Mouse (Mus musculus): Measurements from ENCODE around the gene Vps8.

The Vps8 gene

GRCm38 (mm10) chr16:21553506-21553905 lies 130.6 kb downstream of the Vps8 start:
- no peak for DNase-seq (ENCODE audit: low spot score in 2 of 2)

GRCm38 (mm10) chr16:21562625-21563300 lies 139.8 kb downstream of the Vps8 start:
- DNase-seq (ENCODE audit: low spot score in 2 of 2) = no peak

- DNase-seq (ENCODE audit: low spot score in 2 of 2) = no peak
Observed at GRCm38 (mm10) chr16:21563322-21563721, 140.4 kb downstream of the Vps8 start.

DNA sequence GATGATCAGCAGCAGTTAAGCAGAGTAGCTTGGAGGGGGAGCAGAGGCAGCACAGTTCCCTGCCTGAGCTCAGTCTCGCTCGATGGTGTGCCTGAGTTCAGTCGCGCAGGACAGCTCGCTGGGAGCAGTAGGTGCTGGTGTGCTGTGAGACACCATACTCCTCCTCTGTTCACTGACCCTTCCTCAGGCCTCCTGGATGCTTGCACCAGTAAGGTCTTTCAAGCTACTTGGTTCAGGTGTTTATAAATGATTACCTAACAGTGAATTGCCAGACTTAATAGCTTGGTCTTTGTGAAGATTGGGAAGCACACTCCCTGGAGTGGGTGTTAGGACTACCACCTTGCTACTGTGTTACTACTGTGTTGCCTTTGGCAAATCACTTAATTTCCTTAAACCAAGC lies 144.2 kb downstream of the Vps8 start:
- DNase-seq (ENCODE audit: low spot score in 2 of 2) = no peak

GRCm38 (mm10) chr16:21569952-21570351 lies 147.0 kb downstream of the Vps8 start:
- DNase-seq (ENCODE audit: low spot score in 2 of 2) = no peak

DNA sequence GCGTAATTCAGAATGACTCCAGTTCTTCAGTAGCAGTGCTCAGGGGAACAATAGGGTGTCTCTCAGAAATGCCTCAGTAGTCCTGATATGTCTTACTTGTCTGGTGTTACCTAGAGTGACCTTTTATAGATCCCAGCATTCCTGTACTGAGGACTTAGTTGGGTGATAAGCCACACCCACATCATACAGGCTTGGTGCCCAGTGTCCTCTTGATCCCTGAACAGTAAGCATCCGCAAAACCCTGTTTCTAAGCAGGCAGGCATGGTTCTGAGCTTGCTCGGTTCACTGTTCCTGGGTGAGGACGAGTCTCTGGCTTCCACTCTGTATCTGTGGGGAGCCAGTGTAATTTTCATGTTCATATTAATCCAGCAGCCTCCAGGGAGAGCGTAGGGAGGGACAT lies 147.9 kb downstream of the Vps8 start:
- no peak for DNase-seq (ENCODE audit: low spot score in 2 of 2)

DNA sequence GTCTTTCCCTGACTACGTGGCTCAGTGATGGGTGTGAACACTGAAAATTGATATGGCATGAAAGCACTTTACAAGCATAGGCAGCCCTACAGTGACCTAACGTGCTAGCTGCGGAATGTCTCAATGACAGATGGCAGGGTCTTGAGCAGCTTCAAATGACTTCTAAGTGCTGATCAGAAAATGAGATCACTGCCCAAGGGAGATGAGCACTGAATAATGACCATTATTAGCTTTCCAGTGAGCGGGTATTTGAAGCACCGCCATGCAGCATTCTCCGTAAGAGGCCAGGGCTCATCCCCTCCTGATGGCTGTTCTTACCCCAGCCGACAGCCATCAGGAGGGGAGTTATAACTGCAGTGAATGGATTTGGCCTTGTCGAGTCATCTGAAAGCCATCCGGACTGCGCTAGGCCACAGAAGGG lies 153.1 kb downstream of the Vps8 start:
- DNase-seq (ENCODE audit: low spot score in 2 of 2) = no peak

DNA sequence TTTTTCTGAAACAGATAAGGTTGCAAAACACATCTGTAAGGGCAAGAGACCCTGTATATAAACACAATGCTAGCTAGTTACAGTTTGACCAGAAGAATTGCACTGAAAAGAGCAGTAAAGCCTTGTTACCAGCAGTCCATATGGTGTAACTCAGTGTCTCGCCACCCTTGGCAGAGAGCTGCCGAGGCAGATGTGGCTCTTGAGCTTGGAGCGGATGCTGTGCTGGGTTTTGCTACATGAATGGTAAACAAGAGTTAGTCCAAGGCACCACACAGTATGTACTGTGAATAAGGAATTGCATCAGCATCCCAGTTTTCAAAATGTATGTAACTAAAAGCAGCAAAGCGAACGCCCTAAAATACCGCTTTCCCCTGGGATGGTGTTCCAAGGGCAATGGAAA lies 166.2 kb downstream of the Vps8 start:
- DNase-seq (ENCODE audit: low spot score in 2 of 2) = no peak

GRCm38 (mm10) chr16:21590806-21591205 lies 167.9 kb downstream of the Vps8 start:
- no peak for DNase-seq (ENCODE audit: low spot score in 2 of 2)

- no peak for DNase-seq (ENCODE audit: low spot score in 2 of 2)
Observed at GRCm38 (mm10) chr16:21591511-21591910, 168.6 kb downstream of the Vps8 start.

- DNase-seq (ENCODE audit: low spot score in 2 of 2) = no peak
Observed at GRCm38 (mm10) chr16:21595539-21595938, 172.6 kb downstream of the Vps8 start.

DNA sequence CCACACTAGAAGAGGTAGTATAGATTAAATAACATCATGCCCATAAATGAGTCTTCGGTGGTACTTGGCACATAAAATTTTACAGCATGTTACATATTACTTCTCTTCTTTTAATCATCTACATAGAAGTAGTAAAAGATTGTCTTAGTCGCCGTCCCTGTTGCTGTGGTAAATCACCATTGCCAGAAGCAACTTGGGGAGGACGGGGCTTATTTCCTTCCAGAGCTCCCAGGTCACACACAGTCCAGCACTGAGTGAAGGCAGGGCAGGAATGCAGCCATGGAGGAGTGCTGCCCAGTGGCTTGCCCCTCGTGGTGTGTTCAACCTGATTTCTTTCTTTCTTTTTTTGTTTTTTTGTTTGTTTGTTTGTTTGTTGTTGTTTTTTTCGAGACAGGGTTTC lies 181.4 kb downstream of the Vps8 start:
- DNase-seq (ENCODE audit: low spot score in 2 of 2) = no peak

- DNase-seq (ENCODE audit: low spot score in 2 of 2) = no peak
Observed at GRCm38 (mm10) chr16:21606249-21607020, 183.5 kb downstream of the Vps8 start.

- no peak for DNase-seq (ENCODE audit: low spot score in 2 of 2)
Observed at GRCm38 (mm10) chr16:21607021-21607650, 184.2 kb downstream of the Vps8 start.

DNA sequence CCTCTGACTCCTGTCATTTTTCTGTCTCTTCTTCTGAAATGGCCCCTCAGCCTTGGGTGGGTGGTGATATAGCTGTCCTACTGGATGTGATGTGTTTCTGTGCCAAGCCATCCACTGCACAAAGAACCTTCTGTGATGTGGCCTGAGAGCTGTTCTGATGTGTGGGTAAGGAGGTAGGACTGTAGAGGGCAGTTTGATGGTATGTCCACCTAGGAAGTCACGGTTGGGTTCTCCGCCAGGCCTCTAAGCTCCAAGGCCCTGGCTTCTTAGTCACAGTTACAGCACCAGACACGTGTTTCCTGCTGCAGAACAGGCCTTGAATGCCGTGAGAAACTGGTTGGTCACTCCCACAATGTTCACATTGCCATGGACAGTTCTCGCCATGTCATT lies 184.7 kb downstream of the Vps8 start:
- no peak for DNase-seq (ENCODE audit: low spot score in 2 of 2)

DNA sequence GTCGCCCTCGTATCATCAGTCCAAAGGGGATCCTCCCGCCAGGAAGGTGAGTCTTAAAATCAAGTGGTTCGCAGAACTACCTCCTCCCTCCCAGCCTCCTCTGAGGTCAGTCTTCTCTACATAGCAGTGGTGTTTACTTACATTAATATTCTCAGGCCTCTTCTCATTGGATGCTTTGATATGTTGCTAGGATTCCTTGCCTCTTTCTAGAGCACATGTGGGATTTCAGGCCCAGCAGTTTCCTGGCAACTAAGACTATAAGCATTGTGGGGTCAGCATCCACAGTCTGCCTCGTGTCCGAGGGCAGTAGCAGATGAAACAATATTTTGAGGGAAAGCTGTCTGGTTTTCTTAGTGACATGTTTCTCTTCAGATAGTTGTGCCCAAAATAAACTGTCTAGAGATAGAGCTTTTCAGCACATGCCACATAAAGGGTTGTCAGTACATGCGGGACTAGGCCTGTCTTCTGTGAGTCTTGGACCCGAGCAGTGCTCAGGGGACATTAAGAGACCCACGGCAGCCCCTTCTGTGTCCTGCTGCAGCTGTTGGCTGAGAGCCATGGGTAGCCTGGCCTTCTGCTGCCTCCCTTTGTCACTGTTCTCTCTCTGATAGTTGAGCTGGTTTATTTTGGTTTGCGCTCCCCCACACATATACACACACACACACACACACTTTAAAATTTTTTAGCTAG lies 185.4 kb downstream of the Vps8 start:
- DNase-seq (ENCODE audit: low spot score in 2 of 2) = no peak

- no peak for DNase-seq (ENCODE audit: low spot score in 2 of 2)
Observed at GRCm38 (mm10) chr16:21610473-21610872, 187.6 kb downstream of the Vps8 start.

DNA sequence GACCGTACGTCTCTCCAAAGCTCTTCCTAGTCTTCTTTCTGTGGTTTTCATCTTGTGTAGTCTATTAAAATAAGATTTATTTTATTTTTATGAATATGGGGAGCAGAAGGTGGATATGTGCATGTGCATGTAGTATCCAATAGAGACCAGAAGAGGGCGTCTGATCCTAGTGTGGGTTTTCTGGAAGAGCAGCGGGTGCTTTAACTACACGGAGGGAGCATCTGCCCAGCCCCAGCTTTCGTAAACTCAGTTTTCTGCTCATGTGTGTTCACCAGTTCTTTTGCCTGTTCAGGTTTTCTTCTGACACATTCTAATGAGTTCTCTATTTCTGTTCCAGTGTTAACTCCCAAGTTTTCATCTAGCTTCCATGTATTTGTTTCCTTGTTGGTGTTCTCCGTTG lies 192.9 kb downstream of the Vps8 start:
- no peak for DNase-seq (ENCODE audit: low spot score in 2 of 2)

DNA sequence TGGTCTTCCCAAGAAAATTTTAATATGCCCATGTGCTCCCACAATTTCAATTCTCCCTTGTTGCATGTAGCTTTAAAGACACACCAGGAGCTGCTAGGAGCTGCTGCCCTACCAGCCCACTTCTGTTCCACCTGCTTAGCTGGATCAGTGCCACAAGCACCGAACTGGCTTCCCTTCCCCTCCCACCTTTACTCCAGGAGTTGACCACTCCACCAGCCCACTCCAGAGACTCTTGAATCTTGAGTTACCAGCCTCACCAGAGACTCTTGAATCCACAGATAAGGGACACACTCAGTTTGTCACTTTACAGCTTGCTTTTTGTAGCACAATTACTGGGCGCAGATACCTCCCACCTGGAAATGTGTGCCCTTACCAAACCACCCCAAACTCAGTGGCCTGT lies 197.7 kb downstream of the Vps8 start:
- DNase-seq (ENCODE audit: low spot score in 2 of 2) = no peak

GRCm38 (mm10) chr16:21625784-21626634 lies 203.1 kb downstream of the Vps8 start:
- DNase-seq (ENCODE audit: low spot score in 2 of 2) = no peak

DNA sequence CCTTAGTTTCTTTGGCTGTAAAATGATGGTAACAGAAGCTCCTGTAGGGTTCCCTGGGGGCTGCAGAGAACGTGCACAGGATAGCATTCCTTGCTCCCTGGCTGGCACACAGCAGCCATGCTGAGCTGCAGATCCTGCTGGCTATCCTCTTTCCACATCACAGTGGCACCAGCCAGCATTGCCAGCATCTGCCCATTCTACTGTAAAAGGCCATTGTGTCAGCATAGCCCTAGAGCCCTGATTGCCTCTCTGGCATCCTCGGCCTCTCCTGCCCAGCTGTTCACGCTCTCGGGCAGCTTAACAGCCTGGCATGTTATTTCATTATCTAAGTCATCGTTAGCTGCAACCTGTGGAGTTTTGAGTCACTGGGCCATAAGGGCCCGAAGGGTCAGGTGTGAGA lies 204.3 kb downstream of the Vps8 start:
- DNase-seq (ENCODE audit: low spot score in 2 of 2) = no peak

Data from spleen, postnatal 4 days (tissue).